Mouse (Mus musculus) layer of hippocampus, postnatal 10 days (tissue): ENCODE measurements around the gene Padi2. TPM values are rescaled to one million over a fixed set of nuclear protein-coding genes. Genes with fewer than 3 reads are reported as not detected.

Experiments
- DNase-seq, 2 experiments: peaks; one replicate each; pipeline ENCODE4 v3.0.0; 2021; ENCODE audit warnings: low spot score in 2 of 2
- total RNA-seq, 2 experiments: library from RNA; stranded (reverse); gene quantifications; 2 replicates each; pipeline ENCODE4 v1.2.3; 2021

Gene Padi2
- total RNA-seq, 2 experiments from 2014 or later = 8.0 to 9.6 TPM

DNA sequence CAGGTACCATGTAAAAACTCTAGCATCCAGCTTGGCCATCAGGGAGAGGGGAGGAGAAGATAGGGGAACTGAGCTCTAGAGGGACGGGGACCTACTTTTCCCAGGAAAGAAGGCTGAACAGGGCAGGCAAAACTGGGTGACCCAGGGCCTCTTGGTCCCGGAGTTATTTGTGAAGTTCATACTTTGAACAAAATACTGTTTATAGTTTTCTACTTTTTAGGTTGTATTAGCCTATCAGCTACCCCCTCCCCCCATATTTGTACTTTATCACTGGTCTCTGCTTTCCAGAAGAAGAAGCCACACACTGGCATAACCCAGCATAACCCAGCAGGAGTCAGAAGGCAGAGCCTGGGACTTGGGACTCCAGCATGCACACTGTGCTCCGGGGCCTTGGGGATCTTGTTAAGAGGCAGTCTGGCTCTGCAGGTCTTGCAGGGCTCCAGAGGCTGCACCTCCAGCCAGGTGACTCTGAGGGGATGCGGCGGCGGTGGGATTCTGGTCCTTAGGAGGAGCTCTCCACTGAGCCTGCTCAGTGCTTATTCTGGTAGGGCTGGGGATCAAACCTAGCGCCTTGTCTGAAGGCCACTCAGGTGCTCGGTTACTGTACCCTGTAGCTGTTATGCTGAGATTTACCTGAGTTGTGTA lies 25.0 kb upstream of the Padi2 start:
- DNase-seq = no peak

DNA sequence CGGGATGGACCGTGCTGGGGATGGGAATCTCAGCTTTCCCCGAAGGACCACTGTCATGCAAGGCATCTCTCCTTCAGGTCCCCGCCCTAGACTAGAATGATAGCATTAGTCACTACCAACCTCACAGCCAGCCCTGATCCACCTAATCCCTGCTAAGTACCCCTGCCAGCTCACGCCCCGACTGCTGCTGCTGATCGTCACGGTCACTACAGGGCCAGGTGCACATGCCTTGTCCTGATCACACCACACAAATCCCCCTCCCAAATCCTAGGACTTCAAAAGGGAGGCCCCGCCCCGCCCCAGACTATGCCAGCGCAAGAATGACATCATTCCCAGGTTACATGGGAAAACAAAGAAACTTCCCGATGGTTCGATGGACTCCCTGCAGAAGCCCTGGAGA lies 24.4 kb upstream of the Padi2 start:
- DNase-seq = no peak

DNA sequence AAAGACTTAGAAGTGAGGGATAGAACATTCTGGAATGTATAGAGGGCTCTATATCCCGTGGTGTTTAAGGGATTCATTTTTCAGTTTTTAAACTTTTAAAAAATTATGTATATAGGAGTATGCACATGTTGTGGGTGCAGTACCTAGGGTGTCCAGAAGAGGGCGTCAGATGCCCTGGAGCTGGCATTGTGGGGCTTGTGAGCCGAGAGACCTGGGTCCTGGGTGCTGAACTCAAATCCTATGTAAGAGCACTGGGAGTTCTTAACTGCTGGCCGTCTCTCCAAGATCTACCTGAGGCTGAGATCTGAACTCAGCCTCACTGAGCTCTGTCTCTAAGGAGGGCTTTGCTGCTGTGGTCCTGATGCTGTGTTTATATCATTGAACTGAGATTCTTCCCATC lies 23.8 kb upstream of the Padi2 start:
- DNase-seq = no peak

DNA sequence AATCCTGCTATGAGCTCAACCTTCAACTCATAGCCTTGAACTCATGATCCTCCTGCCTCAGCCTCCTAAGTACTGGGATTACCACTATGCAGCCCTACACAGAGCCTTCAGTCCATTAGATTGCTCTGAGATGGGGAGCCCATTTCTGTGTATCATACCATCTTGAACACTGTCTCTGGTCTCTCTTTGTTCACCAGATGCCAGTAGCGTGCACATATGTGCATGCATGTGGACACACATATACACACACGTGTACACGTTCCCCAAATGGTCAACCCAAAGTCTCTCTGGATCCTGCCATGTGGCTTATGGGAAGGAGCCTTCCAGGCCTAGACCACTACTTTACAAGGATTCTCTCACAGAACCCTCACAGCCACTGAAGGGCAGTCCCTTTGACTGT lies 23.2 kb upstream of the Padi2 start:
- no peak for DNase-seq

DNA sequence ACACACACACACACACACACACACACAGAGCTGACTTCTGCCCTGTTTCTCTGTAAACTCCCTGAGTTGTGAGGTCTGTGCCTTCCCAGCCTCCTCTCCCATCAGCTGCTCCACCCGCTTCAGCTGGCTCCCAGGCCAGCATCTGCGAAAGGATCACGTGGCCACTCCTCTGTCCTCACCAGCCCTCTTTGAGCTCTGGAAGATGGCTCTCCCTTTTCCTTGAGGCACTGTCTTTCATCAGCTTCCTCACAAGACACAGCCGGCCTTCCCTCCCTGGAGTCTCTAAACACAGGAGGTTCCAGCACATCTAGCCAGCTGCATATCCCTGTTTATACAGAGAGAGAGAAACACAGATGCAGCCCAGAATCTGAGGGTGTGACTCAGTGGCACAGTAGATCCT lies 22.3 kb upstream of the Padi2 start:
- DNase-seq = no peak

DNA sequence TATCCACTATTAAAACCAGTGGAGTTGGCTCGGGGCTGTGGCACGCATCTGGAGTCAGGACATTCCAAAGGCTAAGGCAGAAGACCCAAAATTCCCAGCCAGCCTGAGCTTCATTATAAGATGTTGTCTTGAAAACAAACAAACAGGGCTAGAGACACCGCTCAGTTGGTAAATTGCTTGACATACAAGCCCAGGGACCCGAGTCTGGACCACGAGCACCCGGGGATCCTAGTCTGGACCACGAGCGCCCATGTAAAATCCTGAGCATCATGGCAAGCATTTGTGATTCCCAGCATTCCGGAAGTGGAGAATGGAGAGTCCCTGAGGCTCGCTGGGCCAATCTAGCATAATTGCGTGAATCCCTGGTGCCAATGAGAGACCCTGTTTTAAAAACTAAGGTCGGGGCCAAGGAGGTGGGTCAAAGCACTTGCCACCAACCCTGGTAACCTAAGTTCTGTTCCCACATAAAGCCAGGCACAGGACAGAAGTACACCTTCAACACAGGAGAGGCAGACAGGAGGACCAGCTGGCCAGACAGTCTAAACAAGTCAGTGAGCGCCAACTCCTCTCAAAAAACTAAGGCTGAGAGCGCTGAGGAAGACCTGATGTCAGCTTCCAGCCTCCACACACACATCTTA lies 14.5 kb upstream of the Padi2 start:
- no peak for DNase-seq

DNA sequence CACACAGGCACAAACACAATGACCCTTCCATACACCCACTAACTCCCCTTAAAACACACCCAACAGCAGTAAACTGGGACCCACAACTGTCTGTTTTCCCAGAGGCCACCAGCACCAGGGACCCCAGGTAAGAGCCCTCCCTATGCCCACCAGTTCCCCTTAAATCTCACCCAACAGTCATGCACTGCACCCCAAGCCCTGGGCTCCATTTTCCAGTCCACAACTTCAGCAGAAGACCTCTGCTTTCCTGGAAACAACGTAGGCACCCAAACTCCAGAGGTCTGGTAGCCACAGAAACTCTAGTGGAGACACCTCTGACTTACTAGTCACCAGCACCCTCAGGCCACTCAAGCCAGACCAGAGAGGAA lies 14.0 kb upstream of the Padi2 start:
- DNase-seq = no peak

DNA sequence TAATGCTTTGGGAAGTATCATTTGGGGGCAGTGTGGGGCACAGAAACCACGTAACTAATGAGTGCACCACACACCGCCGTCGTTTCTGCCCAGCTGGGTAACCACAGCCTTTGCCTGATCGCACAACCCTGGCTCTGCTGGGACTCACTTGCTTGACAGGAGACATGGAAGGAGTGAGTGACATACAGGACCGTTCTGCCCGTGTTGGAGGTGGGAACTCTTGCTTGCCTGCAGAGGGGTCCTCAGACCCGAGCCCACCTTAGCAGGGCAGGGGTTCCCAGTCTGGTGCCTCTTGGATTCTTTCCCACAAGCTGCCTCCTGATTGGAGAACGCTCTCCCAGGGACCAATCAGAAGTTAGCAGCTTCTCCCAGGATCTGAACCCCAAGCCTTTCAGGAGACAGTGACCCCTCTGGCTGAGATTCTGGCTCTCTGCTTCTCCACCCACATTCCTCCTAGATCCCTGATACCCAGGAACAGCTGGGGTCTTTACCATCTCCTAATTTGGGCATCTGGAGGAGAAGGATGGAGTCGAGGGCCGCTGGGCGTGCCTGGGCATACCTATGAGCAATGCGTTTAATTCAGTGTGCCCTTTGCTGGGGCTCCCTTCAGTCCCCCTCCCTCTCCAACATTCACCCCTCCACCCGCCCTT lies 1.2 kb upstream of the Padi2 start:
- no peak for DNase-seq

DNA sequence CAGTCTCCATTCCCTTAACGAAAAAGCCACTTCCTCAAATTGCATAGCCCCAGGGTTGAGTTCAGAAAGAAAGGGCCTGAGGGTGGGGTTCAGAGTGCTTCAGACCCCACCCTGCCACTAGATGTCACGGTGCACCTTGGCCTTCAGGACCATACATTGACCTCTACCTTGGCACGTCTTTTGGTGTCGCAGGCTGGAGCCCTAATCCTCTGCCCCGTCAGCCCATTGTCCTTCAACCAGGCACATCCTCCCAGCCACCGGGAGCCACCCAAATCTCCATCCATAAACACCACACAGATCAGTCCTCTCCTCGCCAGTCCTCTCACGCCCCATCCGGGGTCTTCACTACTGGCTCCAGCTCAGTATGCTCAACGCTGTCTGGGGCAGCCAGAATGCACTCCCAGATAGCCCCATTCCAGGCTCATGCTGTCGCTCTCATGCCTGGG lies 695 bp upstream of the Padi2 start:
- no peak for DNase-seq

DNA sequence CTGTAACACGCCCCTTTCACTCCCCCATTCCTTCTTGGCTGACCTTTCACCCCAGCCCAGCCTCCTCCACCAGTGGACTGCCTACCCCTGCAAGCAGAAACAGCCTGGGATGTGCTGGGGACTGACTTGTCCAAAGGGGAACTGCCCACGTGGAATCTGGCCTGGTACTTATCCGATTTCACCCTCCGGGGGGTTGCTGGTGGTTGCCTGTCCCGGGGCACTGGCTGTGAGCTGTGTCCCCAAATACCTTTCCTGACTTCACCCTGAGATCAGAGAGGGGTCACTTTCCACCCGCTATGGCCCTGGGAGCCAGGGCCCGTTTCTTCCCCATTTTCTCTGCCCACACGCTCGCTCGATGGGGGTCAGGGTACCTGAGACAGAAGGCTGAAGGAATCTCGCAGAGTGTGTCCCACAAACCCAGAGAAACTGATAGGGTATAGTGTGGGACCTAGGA lies 710 bp downstream of the Padi2 start:
- DNase-seq = no peak

DNA sequence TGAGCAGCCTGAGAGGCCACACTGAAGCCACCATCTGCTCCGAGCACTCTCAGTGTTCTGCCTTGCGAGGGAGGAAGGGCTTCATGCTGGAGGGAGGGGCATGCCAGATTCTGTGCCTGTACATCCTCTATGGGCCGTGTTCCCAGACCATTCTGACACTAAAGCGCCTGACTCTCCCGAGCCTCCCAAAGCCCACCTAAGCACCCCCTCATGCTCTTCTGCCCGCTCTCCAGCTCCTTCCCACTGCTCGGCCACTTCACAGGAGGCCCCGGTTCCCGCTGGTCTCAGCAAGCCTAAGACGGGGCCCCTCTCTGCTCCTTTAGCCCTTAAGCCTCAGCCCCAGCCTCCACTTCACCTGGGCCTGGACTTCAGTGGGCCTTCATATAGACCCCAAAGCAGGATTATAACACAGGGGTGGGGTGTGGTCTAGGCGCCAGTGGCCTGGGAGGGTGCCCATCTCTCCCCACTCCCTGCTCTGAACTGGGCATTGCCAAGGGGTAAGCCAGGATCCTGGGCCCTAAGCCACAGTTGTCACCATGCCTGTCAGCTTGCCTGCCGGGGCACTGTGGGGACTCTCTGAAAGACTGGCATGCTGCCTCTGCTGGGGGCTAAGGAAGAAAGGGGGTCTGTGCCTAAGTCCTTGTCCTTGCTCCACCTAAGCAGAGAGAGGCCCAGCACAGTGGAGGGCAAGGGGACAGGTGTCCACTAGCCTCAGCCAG lies 1.3 kb downstream of the Padi2 start:
- DNase-seq = no peak

DNA sequence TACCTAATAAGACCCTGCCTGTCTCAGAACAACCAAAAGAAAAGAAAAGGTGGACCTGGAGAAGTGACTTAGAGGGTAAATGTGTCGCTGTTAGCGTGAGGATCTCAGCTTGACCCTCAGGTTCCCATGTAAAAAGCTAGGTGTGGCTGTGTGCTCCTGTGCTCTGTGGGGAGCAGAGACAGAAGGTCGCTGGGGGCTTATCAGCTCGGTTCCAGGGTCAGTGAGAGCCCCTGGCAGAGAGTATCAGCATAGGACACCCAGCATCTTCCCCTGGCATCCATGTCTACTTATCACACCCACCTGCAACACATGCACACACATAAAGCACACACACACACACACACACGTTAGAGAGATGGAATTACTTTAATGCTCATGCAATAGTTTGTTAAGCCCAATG lies 2.5 kb downstream of the Padi2 start:
- DNase-seq = no peak

DNA sequence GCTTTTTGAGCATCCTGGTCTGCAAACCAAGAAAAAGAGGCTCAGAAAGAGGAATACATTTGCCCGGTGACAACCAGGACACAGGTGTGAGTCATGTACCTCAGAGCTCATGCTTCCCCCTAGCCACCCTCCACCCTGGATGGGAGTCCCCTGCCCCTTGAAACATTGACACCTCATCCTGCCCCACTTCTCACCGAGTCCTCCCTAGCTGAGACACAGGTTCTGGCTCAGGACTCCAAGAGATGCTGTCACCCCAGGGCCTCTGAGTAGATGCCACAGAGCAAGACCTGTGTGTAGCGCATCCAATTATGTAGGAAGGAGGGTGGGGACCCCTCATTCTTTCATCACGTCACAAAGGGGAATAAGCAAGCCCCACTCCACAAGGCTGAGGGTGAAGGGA lies 3.4 kb downstream of the Padi2 start:
- DNase-seq = no peak

DNA sequence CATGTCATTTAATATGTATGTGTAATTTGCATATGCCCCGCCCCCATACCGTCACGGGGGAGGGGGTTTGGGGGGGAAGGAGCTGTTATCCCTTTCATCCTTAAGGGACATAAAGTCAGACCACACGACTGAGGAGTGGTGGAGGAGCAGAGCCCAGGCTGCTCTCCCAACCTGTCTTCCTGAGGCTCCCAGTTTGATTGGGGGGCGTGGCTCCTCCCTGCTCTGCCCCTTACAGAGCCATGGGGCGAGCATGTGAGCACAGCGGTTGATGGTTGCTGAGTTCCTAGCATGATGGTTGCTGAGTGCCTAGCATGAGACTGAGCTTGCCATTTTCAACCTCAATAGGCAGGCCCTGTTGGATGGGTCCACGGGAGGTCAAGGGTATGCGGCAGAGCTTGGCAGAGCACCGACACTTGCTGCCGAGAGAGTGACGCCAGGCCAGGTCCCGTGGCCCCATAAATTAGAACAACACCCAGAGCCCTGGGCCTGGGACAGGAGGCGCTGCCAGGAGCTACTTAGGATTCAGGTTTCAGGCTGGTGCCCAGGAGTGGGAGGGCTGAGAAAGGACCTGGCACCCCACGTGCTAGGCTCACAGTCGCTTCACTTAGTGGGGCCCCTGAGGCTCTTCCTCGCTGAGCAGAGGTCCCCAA lies 4.6 kb downstream of the Padi2 start:
- peak in 1 of 2 experiments; percentile 45 for DNase-seq

DNA sequence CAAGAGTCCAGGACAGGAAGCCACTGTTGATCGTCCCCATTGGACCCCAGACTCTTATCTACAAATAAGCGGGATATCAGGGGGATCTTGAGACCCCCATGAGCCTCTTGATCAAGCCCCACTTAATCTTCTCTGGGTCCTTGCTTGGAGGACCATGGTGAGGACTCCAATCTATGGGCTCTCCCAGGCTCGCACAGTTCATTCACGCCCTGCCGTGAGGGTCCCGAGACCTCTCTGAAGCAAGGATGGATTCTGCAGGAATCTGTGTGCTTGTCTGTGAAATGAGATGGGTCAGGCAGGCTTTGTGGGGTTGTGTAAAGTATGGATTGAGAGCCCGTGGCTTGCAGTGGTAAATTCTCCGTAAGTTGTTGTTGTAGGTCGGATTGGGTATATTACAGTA lies 5.3 kb downstream of the Padi2 start:
- no peak for DNase-seq

DNA sequence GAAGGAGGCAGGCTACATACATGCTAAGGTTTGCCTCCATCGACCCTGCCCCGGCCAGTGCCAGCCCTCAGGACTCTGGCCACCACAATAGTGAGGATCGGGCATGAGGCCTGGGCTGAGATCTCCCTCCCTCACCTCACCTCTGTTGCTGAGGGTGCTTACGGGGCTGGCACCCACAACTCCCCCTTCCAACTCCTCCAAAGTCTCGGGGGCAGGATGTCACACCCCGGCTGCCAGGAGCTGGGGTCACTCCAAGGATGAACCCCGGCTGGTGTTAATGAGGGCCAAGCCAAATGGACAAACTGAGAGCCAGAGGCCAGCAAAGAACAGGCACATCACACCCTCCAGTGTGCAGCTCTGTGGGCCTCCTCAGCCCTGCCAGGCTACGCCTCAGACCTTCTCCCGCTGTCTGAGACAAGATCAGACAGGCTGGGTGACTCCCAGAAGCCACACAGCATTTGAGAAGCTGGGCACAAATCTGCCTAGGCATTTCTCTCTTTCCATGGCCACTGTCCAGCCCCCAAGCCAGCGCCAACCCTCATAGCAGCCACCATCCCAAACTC lies 6.2 kb downstream of the Padi2 start:
- DNase-seq = peak in 1 of 2 experiments; percentile 26

DNA sequence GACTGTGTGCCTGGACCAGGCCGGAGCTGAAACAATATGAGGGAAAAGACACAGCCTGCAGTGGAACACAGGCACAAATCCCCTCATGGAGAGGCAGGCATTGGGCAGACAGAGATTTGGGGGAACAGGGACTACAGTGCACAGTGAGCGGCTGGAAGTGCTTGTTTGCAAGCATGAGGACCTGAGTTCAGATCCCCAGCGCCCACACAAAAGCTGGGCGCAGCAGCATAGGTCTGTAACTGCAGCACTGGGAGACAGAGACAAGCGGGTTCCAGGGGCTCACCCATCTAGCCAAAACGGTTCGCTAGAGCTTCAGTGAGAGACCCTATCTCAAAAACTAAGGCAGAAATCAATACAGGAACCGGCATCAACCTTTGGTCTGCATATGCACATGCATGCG lies 7.4 kb downstream of the Padi2 start:
- peak in 1 of 2 experiments; percentile 8 for DNase-seq

DNA sequence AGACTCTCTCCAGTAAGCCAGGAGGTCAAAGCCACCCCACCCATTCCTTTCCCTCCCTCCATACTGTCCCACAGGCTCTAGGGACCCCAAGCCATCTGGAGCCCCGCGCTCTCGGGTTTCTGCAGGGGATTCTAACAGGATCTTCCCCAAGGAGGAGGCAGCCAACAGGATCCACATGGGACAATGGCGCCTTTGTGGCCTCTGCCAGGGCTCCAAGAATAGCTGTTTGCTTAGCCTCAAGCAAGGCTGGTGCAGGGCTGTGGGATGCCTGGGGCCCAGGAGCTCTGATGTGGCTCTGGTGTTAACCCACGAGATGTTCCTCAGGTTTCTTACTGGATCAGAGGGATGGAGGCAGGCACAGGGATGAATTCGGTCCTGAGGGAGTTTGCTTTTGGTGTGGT lies 8.6 kb downstream of the Padi2 start:
- peak in 1 of 2 experiments; percentile 58 for DNase-seq

DNA sequence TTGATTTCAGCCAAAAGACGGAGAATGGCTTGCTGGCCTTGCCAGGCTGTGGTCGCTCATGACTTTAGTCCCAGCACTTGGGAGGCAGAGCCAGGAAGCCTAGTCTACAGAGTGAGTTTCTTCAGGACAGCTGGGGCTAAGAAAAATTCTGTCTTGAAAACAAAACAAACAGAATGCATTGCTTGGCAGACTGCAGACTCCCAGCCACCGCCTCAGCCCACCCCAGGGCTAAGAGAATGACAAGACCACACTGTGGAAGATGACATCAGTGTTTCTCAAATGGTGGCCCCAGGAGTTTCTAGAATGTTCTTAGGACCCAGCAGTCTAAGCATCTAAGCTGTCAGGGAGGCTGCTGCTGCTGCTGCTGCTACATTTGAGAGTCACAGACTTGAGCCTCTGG lies 9.1 kb downstream of the Padi2 start:
- peak in 1 of 2 experiments; percentile 23 for DNase-seq

DNA sequence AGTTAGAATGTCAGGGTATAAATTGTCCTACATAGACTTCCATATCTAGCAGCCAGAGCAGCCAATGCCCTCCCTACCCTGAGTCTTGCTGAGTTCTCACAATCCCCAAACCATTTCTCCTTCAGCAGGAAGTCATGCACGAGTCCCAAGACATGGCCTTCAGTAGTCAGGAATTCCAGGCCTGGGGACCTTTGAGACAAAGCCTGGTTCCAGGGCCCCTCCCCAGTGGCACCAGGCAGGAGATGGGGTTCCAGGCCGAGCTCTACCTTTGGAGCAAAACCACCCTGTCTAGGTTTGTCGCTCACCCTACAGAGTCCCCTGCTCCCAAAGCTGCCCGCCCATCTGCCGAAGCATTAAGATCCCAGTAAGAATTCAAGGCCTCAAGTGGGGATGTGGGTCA lies 10.2 kb downstream of the Padi2 start:
- no peak for DNase-seq

DNA sequence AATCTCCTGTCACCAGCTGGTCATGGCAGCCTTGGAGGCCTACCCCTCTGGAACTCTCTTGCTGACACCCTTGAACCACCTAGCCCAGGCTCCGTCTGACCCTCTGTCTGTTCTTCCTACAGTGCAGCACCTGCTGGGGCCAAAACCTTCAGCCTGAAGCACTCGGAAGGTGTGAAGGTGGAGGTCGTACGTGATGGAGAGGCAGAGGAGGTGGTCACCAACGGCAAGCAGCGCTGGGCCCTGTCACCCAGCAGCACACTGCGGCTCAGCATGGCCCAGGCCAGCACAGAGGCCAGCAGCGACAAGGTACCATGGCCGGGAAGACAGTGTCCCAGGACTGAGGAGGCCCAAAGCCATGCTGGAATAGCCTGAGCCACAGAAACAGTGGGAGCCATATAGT lies 11.3 kb downstream of the Padi2 start:
- no peak for DNase-seq
